Mouse (Mus musculus) cerebellum, postnatal 4 days (tissue): ENCODE data around the gene Osbpl11.

Experiments
- DNase-seq, 2 experiments: peaks; one replicate each; pipeline ENCODE4 v3.0.0; 2022; ENCODE audit warnings: low spot score in 2 of 2, mixed read lengths in 1 of 2

The Osbpl11 gene

DNA sequence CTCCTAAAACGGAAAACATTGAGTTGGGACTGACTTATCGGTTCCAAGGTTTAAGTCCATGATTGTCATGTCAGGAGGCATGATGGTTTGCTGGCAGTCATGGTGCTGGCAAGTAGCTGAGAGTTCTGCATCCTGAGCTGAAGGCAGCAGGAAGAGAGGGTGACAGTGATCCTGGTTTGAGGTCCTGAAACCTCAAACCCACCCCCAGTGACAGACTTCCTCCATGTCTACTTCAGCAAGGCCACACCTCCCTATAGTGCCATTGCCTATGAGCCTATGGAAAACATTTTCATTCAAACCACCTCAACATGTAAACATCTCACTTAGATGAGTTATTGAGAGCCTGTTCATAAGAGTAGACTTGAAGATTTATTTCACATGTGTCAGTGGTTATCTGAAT is 54.4 kb downstream of the Osbpl11 start:
- no peak for DNase-seq

DNA sequence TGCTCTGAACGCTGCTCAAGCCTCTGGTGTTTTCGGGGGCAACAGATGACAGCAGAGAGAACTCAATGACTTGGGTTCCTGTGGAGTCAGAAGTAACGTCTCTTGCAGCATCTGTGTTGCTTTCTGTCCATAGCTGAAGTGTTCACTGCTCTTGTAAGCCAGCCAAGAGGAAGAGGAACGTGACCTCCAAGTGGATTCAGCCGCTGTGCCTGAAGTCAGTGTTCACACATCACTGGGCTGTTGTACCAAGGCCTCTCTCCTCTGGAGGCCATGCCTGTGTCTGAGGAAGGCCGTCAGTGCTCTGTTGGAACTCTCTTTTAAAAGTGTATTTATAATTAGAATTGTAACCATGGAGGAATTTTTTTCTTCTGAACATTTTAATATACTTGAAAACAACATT is 57.2 kb downstream of the Osbpl11 start:
- no peak for DNase-seq

DNA sequence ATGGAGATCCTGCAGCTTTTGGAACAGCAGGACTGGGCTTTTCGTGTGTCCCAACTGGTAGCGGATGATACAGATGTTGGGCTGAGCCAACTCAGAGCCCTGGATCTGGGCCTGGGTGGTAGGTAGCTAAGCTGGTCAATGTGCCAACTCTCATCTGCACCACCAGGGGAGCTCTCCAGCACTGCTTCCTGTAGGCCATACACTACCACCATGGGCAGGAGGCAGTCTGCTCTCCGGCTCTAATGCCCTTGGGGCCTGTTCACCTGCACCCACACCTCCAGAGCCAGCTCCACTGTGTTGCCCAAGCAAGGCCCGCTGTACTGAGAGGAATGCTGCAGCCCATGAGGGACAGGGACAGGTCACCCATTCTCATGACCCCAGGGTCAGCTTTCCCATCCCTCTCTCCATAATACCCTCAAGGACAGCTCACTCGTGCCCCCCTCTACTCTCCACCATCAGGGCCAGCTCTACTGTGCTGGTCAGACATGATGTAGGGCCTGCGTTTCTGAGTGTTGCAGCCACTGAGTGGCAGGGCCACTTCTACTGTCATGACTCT is 59.3 kb downstream of the Osbpl11 start:
- DNase-seq: no peak

DNA sequence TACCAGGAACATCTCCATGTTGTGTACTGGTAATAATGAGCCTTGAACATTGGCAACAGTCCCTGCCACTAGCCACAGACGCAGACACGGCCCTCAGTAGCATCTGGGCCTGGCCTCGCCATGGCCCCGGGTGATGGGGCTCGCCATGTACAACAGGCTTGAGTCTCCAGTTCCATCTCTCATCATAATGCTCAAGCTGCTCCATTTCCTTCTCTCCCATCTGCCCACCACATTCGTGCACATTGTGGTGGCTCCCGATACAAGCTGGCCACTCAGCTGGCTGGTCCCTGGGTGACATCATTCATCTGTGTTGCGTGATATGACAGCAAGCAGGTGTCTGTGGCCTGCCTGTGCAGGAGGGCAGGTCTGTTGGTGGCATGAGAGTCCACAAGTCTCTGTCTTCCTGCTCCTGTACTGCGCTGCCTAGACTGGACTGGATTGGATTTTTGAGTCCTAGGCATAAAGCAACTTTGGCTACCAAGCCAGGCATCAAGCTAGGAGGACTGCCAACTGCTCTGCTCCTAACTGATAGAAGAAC is 60.1 kb downstream of the Osbpl11 start:
- no peak for DNase-seq

DNA sequence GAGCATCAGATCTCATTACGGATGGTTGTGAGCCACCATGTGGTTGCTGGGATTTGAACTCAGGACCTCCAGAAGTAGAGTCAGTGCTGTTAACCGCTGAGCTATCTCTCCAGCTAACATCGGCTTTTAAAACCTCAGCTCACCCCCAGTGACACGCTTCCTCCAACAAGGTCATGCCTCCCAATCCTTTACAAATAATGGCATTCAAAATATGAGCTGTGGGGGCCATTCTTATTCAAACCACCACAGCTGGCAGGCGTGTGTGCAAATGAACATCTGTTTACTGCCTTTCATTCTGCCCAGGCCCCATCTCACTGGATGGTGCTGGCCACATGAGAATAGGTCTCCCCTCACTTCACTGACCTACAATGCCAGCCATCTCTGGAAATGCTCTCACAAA is 61.7 kb downstream of the Osbpl11 start:
- DNase-seq: no peak

DNA sequence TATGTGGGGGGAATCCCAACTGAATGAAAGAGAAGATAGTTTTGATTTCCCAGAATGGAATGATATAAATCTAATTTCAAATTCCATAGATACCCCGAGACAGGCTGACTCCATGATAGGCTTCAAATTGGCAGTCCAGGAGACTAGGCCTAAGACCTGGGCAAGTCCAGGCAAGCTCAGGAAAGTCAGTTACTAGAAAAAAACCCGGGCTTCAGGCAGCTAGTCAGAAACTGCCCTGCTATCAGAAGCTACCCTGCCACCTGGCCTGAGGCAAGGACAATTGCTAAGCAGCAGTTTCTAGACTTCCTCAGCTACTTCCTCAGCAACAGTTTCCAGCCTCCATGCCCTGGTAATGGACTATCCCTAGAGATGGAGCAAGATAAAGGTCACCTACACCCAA is 62.1 kb downstream of the Osbpl11 start:
- no peak for DNase-seq

DNA sequence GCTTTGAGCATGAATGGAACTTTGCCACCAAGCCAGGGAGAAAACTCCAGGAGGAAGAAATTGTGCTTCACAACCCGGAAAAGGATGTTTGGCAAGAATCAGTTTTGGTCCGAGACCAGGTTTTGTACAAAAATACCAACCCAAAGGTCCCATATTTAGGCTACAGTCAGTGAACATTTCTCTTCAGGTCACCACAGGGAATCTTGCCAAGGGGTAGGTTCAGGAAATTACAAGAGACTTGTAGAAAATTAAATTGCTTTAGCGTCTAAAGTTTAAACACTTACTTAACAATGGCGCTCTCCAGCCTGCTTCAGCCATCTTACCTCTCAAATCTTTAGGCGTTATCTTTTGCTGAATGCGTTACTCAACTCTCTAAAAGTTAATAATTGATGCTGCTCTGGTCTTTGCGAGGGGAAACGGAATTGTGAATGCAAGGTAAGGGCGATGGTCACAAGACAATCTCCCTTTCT is 65.8 kb downstream of the Osbpl11 start:
- DNase-seq: no peak

DNA sequence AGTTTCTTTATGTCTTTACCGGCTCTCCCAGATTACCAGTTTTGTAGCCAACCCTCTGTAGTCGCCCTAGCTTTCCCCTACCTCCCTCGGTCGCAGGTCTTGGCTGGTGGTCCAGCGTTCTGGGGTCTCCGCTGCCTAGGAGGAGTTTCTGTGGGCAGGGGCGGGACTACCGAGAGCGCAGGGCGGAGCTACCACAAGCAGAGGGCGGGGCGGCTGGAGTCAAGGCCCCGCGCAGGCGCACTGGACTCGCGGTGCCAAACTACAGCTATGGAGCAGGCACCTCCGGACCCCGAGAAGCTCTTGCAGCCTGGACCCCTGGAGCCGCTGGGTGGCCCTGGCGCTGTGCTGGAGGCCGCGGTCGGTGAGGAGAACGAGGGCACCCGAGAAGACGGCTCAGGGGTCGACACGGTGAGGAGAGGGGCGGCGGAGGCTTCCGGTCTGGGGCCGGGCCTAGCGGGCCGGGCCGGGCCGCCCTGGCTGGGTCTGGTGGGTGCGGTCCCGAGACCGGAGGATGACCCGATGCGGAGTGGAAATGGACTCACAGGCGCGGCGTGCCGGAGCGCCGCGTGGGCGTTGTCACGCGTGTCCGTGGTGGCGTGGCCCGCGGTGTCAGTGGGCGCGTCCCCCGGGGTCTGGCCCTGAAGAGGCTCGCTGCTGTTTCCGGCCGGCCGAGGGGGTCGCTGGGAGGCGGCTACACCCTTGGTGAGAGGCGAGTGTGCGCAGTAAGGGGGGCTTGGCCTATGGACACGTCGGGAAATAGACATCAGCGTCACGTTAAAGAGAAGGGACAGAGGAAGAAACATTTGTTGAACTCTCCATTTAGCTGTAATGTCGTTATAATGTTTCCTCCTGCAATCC is 66.6 kb downstream of the Osbpl11 start, which contains the start of gene Snx4:
Gene Snx4, plus strand, starts transcription at position 249 of the 858 bp plus-strand sequence.
- DNase-seq: peak; percentile 73 to 92

DNA sequence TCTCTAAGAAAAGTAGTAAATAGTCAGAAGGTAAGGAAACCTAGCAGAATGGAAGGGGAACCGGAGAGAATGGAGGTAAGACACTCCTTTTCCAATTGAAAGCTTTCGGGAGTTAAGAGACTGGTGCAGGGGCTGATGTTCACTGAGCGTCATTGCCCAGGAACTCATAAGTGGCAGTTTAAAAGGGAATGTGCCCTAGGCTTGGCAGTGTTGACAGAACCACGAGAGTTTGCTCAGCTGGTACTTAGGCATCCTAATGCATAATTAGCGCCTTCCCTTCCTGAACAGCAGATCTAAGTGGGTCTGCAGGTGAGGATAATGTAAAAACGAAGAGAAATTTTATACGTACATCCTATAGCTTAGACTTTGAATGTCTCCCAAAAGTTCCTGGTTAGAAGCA is 70.7 kb downstream of the Osbpl11 start:
- no peak for DNase-seq

DNA sequence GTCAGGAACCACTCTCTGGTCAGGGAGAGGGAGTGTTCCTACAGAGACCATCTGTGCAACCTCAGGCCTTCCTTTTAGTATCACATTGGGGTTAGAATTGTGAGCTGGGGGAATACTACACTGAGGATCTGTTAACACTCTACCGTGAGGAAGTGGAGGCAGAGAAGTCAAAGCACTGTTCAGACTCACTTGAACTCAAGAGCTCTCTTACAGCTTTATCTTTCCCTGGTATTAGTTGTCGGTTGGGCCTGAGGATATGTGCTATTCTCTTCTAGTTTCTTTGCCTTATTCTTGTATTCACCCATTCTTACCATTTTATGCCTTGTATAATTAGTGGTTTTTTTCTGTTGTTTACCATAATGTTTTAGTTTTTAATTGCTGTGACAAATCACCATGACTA is 73.7 kb downstream of the Osbpl11 start:
- no peak for DNase-seq

DNA sequence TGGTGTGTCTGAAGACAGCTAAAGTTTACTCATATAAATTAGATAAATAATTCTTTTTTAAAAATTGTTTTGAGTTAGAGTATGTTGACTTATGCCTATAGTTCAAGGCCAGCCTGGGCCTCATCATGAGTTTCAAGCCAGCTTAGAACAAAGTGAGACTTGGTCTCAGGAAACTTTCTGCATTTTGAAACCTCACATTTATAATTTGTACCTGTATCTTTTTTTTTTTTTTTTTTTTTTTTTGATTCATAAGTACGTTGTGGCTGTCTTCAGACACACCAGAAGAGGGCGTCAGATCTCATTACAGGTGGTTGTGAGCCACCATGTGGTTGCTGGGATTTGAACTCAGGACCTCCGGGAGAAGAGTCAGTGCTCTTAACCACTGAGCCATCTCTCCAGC is 75.0 kb downstream of the Osbpl11 start:
- DNase-seq: no peak

DNA sequence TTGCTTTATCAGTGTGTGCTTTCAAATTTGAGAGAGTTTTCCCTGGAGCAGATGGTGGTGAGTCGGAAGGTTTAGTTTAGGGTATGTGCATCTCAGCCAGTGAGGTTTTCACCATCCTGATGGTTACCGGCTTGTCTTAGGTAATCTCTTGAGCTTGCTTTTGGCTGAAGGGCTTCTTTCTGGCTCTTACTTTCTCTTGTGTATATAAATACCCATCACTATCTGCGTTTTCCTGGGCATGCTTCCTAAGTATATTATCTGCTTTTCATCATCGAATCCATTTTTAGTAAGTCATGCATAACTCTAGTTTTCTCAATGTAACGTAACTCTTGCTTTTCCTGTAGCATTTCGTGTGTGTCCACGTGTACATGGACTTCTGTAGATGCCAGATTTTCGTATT is 76.0 kb downstream of the Osbpl11 start:
- no peak for DNase-seq

DNA sequence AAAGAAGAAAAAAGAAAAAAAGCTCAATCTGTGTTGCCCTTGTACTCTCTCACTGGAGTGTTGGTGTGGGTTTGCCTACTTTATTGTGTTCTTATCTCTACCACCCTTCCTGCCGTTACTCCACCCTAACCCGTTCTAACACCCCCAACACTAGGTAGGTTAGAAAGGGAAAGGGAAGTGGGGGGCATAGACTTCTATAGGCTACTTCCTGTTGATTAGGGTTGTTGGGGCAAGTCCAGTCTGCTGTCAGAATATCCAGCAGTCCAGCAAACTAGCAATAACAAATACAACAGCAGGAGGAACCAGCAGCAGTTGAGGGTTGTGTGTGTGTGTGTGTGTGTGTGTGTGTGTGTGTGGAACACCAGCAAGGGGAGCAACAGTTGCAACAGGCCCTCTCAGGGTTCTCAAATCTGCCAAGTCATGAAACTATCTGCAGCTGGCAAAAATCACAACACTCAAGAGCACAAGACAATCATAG is 76.8 kb downstream of the Osbpl11 start:
- DNase-seq: no peak

DNA sequence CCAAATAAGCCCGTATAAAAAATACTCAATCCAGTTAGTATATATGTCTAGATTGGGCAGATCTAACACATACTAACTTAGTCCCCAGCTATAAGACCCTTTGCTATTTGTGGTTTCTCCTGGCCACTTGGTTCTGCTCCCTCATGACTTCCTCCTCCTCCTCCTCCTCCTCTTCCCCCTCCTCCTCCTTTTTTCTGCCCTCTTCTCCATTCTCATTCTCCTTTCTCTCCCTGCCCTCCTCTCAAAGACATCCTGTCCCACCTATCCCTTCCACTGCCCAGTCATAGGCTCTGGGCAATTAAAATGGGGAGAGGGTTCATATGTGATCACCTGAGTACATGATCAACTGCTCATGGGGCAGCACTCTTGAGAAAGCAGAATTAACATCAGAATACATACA is 77.2 kb downstream of the Osbpl11 start:
- DNase-seq: no peak

DNA sequence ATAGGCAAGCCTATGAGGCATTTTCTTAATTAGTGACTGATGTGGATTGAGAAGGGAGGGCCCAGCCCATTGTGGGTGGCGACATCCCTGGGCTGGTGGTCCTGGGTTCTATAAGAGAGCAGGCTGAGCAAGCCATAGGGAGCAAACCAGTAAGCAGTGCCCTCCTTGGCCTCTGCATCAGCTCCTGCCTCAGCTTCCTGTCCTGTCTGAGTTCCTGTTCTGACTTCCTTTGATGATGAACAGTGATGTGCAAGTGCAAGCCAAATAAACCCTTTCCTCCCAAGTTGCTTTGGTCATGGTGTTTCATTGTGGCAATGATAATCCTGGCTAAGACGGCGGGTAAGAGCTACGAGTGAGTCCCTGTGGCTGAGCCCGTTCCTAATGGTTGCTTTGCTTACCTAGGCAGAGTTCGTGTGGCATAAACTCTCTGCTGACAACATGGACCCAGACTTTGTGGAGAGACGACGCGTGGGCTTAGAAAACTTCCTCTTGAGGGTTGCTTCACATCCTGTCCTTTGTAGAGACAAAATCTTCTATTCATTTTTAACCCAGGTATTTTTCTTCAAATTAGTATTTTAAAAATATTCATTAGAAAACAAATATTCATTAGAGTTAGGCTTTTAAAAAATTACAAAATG is 82.9 kb downstream of the Osbpl11 start:
- no peak for DNase-seq

DNA sequence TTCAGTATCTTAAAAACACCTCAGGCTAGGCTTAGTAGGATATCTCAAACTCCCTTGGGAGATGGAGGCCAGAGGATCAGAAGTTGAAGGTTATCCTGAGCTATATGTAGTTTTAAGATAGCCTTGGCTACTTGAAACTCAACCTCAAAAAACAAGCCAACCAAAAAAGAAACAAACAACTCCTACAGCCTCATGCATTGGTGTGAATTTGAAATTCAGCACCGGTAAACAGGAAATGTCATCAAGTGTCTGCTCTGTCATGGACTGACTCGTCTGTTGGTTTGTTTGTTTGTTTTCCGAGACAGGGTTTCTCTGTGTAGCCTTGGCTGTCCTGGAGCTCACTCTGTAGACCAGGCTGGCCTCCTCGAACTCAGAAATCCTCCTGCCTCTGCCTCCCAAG is 87.0 kb downstream of the Osbpl11 start:
- DNase-seq: no peak

DNA sequence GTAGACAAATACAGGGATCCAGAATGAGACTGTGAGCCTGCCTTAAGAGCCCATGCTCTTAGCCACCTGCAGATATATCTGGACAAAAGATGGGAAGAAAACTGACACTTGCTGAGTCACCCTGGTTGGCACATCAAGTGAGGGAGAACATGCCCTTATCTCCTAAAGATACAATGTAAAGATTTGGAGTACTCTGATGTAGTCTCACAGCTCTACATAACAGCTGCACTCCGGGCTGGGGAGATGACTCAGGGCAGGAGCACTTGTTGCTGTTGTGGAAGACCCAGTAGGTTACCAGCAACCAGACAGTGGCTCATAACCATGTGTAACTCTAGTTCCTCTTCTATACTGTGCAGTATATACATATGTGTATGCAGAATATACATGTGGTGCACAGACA is 98.2 kb downstream of the Osbpl11 start:
- no peak for DNase-seq

DNA sequence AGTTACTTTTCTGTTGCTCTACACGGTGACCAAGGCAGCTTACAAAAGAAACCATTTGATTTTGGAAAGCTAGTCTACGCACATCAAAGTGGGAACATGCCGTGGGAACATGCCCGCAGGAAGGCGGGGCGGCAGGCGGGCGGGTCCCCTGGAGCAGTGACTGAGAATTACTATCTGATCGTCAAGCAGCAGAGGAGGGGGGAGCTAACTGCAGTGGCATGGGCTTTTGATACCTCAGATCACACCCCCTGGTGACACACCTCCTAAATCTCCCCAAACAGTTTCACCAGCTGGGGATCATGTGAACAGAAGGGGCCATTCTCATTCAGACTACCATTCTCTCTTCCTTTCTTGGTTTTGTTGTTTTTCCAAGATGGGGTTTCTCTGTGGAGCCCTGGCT is 103.7 kb downstream of the Osbpl11 start:
- no peak for DNase-seq

DNA sequence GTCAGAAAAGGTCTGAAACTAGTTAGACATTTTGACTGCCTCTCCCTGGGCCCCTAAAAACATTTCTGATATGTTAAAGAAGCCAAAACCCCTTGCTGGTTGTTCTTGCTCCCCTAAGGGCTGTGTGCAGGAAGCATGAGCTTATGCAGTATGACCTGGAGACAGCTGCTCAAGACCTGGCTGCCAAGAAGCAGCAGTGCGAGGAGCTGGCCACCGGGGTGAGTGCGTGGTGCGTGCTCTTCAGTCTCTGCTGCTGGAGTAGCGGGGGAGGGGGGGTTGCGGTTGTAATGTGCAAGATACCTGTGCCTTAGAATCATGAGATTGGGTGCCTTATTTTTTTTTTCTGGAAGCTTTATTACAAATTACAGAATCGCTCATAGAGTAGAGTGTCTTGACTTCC is 105.1 kb downstream of the Osbpl11 start:
- peak in 1 of 2 experiments; percentile 24 for DNase-seq

DNA sequence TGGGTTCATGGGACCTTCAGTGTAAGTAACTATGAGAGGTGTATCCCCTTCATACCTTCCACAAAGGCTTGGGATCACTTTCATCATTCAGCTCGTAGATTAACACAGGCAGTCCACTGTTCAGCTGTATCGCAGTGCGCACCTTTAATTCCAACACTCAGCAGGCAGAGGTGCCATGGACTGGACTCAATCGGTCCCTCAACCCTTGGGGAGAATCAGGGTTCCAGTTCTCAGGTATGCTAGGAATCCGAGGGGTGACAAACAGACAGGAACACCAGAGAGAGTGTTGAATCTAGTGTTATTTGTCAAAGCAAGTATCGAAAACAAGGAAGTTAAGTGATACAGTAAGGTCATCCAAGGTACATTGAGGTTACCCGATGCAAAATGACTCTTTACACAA is 107.4 kb downstream of the Osbpl11 start:
- DNase-seq: no peak
